Mouse (Mus musculus): ENCODE measurements around the gene Fads1.
"Not testable (repeated sequence)": the region's sequence is repeated elsewhere in the genome, so short reads cannot be mapped to it uniquely, and the experiment has no call there.

Fads1 gene

GRCm38 (mm10) chr19:10182670-10183298, at the start of gene Fads1:
Gene Fads1 (plus strand): TSS chr19:10182888.
- peak; percentile 89 for DNase-seq (ENCODE audit: low spot score)

- peak; percentile 95 for DNase-seq (ENCODE audit: low spot score)
These were observed 48.0 kb upstream of the Fads1 start for GRCm38 (mm10) chr19:10134692-10135091.

DNA sequence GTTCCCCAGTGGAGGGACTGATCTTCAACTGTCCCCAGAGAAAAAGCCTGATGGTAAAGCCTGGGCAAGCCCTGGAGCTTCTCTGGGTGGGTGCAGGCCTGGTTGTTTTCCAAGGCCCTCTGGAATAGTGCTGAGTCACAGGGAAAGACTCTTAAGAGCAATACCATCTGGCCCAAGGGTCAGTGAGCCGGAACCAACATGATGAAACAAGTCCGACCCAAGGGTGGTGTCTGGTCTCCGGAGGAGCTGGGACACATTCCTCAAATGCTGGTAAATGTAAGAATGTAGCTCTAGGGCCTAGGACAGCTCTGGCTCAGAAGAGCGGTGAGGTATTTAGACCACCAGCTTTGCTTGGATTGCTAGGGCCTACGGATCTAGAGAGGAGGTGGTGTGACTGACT, 45.3 kb upstream of the Fads1 start:
- DNase-seq (ENCODE audit: low spot score), result peak; percentile 70

DNA sequence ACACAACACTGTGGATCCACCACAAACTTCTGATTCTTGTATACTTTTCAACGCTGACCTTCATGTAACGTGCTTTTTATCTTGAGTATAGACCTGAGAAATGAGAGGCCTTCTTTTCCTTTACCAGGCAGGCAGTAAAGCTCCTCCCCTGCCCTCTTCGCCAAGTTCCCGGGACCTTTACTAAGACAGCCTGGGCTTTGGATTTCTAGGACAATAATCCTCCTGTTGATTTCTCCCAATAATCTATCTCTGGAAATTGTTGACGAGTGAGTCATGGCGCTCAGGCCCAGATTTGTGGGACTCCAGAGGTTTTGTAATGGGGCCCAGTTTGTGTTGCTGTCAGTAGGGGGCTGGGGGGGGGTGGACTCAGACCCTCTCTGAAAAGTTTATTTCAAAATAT, 43.0 kb upstream of the Fads1 start:
- peak; percentile 32 for DNase-seq (ENCODE audit: low spot score)

DNA sequence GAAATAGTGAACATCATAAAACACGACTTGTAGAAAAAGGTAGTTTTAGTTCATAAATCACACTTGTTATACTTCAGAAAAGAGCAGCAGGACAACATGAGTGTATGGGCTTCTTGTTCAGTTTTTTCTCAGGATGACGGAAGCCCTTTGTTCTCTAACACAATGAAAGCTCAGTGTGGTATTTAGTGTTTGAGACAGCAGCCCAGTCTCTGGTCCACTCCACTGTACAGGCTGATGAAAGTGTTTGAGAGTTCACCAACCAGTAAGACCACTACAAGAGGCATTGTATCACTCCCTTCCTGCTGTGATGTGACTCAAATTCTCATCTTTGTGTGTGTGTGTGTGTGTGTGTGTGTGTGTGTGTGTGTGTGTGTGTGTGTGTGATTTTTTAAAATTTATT, 39.0 kb upstream of the Fads1 start:
- DNase-seq (ENCODE audit: low spot score), result no peak

DNA sequence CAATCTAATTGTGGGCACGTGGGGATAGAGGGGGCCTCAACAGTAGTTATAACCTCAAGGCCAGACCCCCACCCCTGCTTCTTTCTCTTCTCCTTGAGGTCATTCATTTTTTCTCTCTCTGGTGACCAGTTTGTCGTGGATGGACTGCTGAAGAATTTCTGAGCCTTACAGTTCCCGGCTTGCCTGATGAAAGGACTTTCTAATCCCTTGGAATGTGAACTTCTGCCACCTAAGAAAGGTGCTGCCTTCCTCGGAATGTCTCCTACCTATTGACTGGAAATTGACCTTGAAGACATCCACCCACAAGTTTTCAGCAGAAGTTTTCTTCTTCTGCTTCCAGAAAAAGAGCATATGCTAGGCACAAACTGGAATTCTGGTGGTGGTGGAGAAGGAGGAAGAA, 38.2 kb upstream of the Fads1 start:
- DNase-seq (ENCODE audit: low spot score), result no peak

GRCm38 (mm10) chr19:10148555-10148954, 34.1 kb upstream of the Fads1 start:
- peak; percentile 61 for DNase-seq (ENCODE audit: low spot score)

GRCm38 (mm10) chr19:10149189-10149588, 33.5 kb upstream of the Fads1 start:
- DNase-seq (ENCODE audit: low spot score), result peak; percentile 79

DNA sequence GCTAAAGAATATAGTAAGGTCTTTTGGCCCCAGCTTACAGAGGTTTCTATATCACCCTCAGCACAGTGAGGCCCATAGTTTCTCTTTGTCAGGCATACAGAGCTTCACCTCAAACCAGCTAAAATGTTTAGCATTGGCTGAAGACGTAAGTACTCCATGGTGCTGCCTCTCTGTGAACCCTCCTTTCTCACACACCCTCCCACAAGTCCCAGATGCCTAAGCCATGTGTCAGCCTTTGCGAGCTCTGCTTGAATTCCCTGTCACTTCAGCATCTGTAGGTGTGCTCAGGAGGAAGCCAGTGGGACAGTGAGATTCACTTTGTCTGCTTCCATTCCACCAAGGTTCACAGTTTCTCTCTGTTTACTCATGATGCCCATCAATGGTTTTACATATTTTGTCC, 25.0 kb upstream of the Fads1 start:
- no peak for DNase-seq (ENCODE audit: low spot score)

DNA sequence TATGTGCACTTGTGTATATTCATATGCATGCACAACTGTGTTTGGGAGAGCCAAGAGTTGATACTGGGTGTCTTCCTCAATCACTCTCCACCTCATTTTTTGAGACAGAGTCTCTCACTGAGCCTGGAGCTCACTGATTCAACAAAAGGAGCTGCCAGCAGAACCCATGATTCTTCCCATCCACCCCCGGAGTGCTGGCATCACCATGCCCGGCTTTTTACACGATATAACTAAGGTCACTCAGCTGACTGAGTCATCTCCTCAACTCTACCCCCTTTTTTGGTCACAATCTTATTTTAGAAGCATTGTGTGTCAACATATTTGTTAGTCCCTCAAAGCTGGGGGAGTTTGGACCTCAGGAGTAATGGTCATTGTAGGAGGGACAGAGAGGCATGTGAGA, 18.8 kb upstream of the Fads1 start:
- peak; percentile 28 for DNase-seq (ENCODE audit: low spot score)

DNA sequence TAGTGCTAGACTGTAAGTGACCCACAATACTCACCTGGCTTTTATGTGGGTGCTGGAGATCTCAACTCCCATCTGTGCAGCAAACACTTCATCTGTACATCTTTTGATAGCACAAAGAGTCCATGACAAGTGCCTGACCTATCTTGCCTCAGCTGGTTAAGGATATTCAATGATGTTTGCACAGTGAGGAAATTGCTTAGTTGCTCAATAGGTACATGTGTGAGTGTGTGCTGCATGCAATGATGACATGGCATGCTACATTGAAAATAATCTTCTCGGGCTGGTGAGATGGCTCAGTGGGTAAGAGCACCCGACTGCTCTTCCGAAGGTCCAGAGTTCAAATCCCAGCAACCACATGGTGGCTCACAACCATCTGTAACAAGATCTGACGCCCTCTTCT, 16.8 kb upstream of the Fads1 start:
- not testable (repeated sequence) for DNase-seq (ENCODE audit: low spot score)

GRCm38 (mm10) chr19:10167112-10167511, 15.6 kb upstream of the Fads1 start:
- no peak for DNase-seq (ENCODE audit: low spot score)

DNA sequence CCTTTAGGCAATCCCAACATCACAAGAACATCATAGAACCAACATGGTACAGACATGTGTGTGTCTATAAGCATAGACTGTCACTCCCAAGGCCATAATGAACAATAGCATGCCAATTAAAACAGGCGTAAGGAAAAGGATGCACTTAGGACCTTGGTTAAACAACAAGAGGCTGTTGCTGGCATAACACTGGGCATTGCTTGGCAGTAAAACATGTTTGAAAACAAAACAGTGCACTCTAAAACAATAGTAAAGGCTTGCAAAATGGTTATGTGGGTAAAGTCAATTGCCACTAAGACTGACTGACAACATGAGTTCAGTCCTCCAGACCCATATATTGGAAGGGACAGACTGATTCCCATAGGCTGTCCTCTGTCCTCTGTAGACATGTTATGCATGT, 14.7 kb upstream of the Fads1 start:
- DNase-seq (ENCODE audit: low spot score), result peak; percentile 35

- no peak for DNase-seq (ENCODE audit: low spot score)
These were observed 14.2 kb upstream of the Fads1 start for GRCm38 (mm10) chr19:10168441-10168840.

GRCm38 (mm10) chr19:10169179-10169578, 13.5 kb upstream of the Fads1 start:
- no peak for DNase-seq (ENCODE audit: low spot score)

- not testable (repeated sequence) for DNase-seq (ENCODE audit: low spot score)
These were observed 12.9 kb upstream of the Fads1 start for GRCm38 (mm10) chr19:10169692-10170330.

GRCm38 (mm10) chr19:10170466-10170865, 12.2 kb upstream of the Fads1 start:
- DNase-seq (ENCODE audit: low spot score), result no peak

- peak; percentile 33 for DNase-seq (ENCODE audit: low spot score)
These were observed 11.3 kb upstream of the Fads1 start for GRCm38 (mm10) chr19:10171359-10171758.

- DNase-seq (ENCODE audit: low spot score), result no peak
These were observed 10.8 kb upstream of the Fads1 start for GRCm38 (mm10) chr19:10171846-10172245.

DNA sequence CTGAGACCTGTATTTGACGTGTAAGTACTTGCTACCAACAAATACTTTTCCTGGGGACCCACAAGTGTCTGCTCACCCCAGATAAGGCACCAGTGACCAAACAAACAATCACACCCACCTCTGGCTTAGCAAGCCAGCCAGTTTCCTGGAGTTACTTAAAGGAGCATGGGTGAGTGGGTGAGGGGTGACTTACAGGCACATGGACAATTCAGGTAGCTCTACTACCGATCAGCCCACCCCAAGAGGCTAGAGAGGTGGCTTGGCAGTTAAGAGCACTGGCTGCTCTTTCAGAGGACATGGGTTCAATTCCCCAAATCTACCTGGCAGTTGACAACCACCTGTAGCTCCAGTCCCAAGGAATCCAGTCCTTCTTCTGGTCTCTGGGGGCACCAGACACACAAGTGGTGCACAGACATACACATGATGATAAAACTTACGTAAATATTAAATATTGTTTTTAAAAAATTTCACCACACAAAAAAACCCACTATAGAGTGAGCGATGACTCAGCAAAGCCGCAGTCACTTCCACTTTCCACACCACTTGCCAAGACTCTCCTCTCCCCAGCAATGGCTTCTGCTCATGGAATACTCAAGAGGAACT, 9.5 kb upstream of the Fads1 start:
- no peak for DNase-seq (ENCODE audit: low spot score)

- DNase-seq (ENCODE audit: low spot score), result no peak
These were observed 8.7 kb upstream of the Fads1 start for GRCm38 (mm10) chr19:10173844-10174539.

- no peak for DNase-seq (ENCODE audit: low spot score)
These were observed 7.7 kb upstream of the Fads1 start for GRCm38 (mm10) chr19:10174956-10175355.

GRCm38 (mm10) chr19:10176477-10176876, 6.2 kb upstream of the Fads1 start:
- DNase-seq (ENCODE audit: low spot score), result no peak
